Mouse (Mus musculus) right cerebral cortex, postnatal 10 days (tissue): Measurements from ENCODE around the gene Obox8.

Experiments used
- DNase-seq, 2 experiments: peaks; one replicate each; pipeline ENCODE4 v3.0.0; 2021; ENCODE audit warnings: low spot score in 2 of 2

Obox8 gene

GRCm38 (mm10) chr7:14333457-14333856 lies at the start of gene Obox8:
Gene Obox8 (minus strand): TSS chr7:14333557.
- no peak for DNase-seq

- DNase-seq = no peak
Measured at GRCm38 (mm10) chr7:14317209-14317608, 16.1 kb downstream of the Obox8 start.

GRCm38 (mm10) chr7:14308671-14309070 lies 24.7 kb downstream of the Obox8 start:
- DNase-seq = no peak

GRCm38 (mm10) chr7:14307571-14307970 lies 25.8 kb downstream of the Obox8 start:
- DNase-seq = no peak
